In the genomic region with DNA sequence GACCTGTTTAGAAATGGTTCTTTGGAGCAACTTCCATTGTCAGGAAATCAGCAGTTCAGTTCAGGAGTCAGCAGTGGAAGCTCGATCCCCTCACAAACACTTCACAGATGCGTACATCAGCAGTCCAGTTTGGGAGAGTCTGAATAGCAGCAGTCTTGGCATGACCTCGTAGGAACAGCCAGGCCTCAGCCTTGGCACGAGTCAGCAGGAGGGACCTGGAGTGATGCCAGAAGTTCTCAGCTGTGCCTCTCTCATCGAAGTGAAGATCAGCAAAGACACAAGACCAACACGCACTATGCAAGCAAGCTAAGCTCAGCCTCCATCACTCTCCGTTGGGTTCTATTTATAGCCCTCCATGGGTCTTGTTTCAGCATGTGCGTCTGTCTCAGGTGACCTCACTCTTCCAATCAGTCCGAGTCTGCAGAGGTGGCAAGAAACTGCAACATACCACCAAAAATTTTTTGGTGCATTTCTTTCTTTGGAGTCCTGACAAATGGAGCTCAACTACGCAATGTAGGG, we compare ENCODE assay signal across 13 mouse cellular contexts. TPM values are rescaled to one million over a fixed set of nuclear protein-coding genes. Genes with fewer than 3 reads are reported as not detected.
A peak's percentile ranks its signal among the peaks of the same experiment; 100 is the strongest.
DNase-seq lines count a peak whose midpoint lies in the region; ATAC-seq and TF ChIP-seq lines count a peak whose summit lies in the region.
"Had no signal": no experiment of that assay in that cellular context is flagged by ENCODE, and none has a peak within 500 bp of the region (broad histone marks: within the 10 kb centered on the region; RNA-seq: fewer than 3 reads in every experiment).

No protein-coding gene starts in this region.

- peak; percentile 70; the same call in 1 of the 2 replicates for ATAC-seq in hindbrain, postnatal 0 days
- no peak for ATAC-seq in hindbrain, embryonic 11.5 days (ENCODE audit: low FRiP score)

- no peak for TF ChIP-seq POLR2A in cerebellum, adult 2 months (IDR thresholded peaks at IDR 0.05; ENCODE audit: borderline replicate concordance, insufficient read depth, low read length)

- peak; percentile 13 to 14 for DNase-seq in cerebellum, adult 2 months
- DNase-seq in cerebellum, adult 8-10 months, result no peak
- DNase-seq in hindbrain, postnatal 0 days (ENCODE audit: low spot score), result peak; percentile 61
- DNase-seq in hindbrain, embryonic 11.5 days (ENCODE audit: low spot score), result no peak
- peak; percentile 34 to 46 for DNase-seq in right cerebral cortex, postnatal 10 days (ENCODE audit: low spot score in 2 of 2)
- DNase-seq in right cerebral cortex, adult 2 months (ENCODE audit: low spot score in 2 of 2), result no peak
- peak; percentile 59 for DNase-seq in testis, postnatal 10 days (ENCODE audit: low spot score)
- DNase-seq in embryo, embryonic 10 days (ENCODE audit: low spot score), result no peak
- DNase-seq: thymus, adult 2 months had no signal

- H3K4me2 ChIP-seq in hindbrain, postnatal 0 days (ENCODE audit: low read depth, low read length), result no peak overlapping the region
- H3K4me2 ChIP-seq in hindbrain, embryonic 11.5 days (replicated peaks; ENCODE audit: low read depth, low read length), result no peak overlapping the region
- H3K4me2 ChIP-seq: liver, embryonic 15.5 days; neural tube, embryonic 13.5 days had no signal

- no peaks in the 10 kb centered on the region for H3K36me3 ChIP-seq in hindbrain, postnatal 0 days (ENCODE audit: insufficient read depth, low read length)
- no peaks in the 10 kb centered on the region for H3K36me3 ChIP-seq in hindbrain, embryonic 11.5 days (ENCODE audit: control insufficient read depth, insufficient read depth, low read length)
- H3K36me3 ChIP-seq: liver, embryonic 15.5 days; neural tube, embryonic 13.5 days had no signal

- no peak for TF ChIP-seq CTCF in cerebellum, adult 2 months (IDR thresholded peaks at IDR 0.05; ENCODE audit: borderline replicate concordance, insufficient read depth, low read depth, low read length)
- no peak for TF ChIP-seq CTCF in hindbrain, postnatal 0 days (IDR thresholded peaks at IDR 0.05; ENCODE audit: low read depth)

- WGBS in cerebellum, adult 2 months, result 32% methylated on average over 10 of the region's 10 CpGs
- 55% methylated on average over 10 of the region's 10 CpGs for WGBS in hindbrain, postnatal 0 days
- WGBS in hindbrain, embryonic 11.5 days, result 89% methylated on average over 10 of the region's 10 CpGs

- H3K9me3 ChIP-seq in hindbrain, postnatal 0 days (ENCODE audit: low read length), result no peaks in the 10 kb centered on the region
- H3K9me3 ChIP-seq in hindbrain, embryonic 11.5 days (ENCODE audit: control insufficient read depth, low read length), result no peaks in the 10 kb centered on the region
- H3K9me3 ChIP-seq: liver, embryonic 15.5 days; neural tube, embryonic 13.5 days had no signal

- no peak overlapping the region for H3K27ac ChIP-seq in cerebellum, adult 2 months (ENCODE audit: insufficient read depth, low read length)
- H3K27ac ChIP-seq in hindbrain, postnatal 0 days, result no peak overlapping the region
- H3K27ac ChIP-seq in hindbrain, embryonic 11.5 days (ENCODE audit: low read depth, low read length), result no peak overlapping the region
- H3K27ac ChIP-seq: liver, embryonic 15.5 days; neural tube, embryonic 13.5 days had no signal

- no peak overlapping the region for H3K4me3 ChIP-seq in cerebellum, adult 2 months (replicated peaks; ENCODE audit: insufficient read depth, low read depth, low read length)
- H3K4me3 ChIP-seq in hindbrain, postnatal 0 days (ENCODE audit: low read length), result no peak overlapping the region
- no peak overlapping the region for H3K4me3 ChIP-seq in hindbrain, embryonic 11.5 days (ENCODE audit: low read depth, low read length)
- H3K4me3 ChIP-seq: liver, embryonic 15.5 days; neural tube, embryonic 13.5 days had no signal

- no peaks in the 10 kb centered on the region for H3K27me3 ChIP-seq in cerebellum, adult 2 months (ENCODE audit: control insufficient read depth, insufficient read depth, low read length)
- no peaks in the 10 kb centered on the region for H3K27me3 ChIP-seq in hindbrain, postnatal 0 days (ENCODE audit: insufficient read depth, low read length)
- H3K27me3 ChIP-seq in hindbrain, embryonic 11.5 days (ENCODE audit: control insufficient read depth, insufficient read depth, low read length), result no peaks in the 10 kb centered on the region
- H3K27me3 ChIP-seq: liver, embryonic 15.5 days; neural tube, embryonic 13.5 days had no signal

- no peak overlapping the region for H3K9ac ChIP-seq in hindbrain, postnatal 0 days (replicated peaks; ENCODE audit: low read length)
- no peak overlapping the region for H3K9ac ChIP-seq in hindbrain, embryonic 11.5 days (ENCODE audit: low read depth, low read length)
- H3K9ac ChIP-seq: liver, embryonic 15.5 days; neural tube, embryonic 13.5 days had no signal

- no peaks in the 10 kb centered on the region for H3K4me1 ChIP-seq in cerebellum, adult 2 months (ENCODE audit: control insufficient read depth, insufficient read depth, low read length)
- H3K4me1 ChIP-seq in hindbrain, postnatal 0 days (ENCODE audit: insufficient read depth, low read length), result no peaks in the 10 kb centered on the region
- no peaks in the 10 kb centered on the region for H3K4me1 ChIP-seq in hindbrain, embryonic 11.5 days (replicated peaks; ENCODE audit: control insufficient read depth, insufficient read depth, low read length)
- H3K4me1 ChIP-seq: liver, embryonic 15.5 days; neural tube, embryonic 13.5 days had no signal

RNA-seq across cellular contexts. Expression of a gene that starts 15.0 kb away (rescaled TPM):
- polyA plus RNA-seq in cerebellum, adult 2 months (2012; rRNA removed), result not detected in 2 replicates
- total RNA-seq in hindbrain, postnatal 0 days (2014; rRNA removed), result not detected in 2 replicates
- polyA plus RNA-seq in hindbrain, postnatal 0 days (2015; fragmentation: Nextera tagmentation; extraction: Ambion mirVana), result not detected in 2 replicates
- polyA plus RNA-seq in hindbrain, embryonic 11.5 days (2014; fragmentation: Nextera tagmentation; extraction: Ambion mirVana), result not detected in 2 replicates
- total RNA-seq: layer of hippocampus, adult 18-20 months had no signal
- polyA plus RNA-seq: frontal cortex, adult 2 months; liver, embryonic 15.5 days; neural tube, embryonic 13.5 days had no signal

RNA-seq across cellular contexts. Expression of a gene that starts 36.6 kb away (rescaled TPM):
- 12.3 and 12.7 TPM in 2 replicates for polyA plus RNA-seq in cerebellum, adult 2 months (2012; rRNA removed)
- 10.8 and 19.5 TPM in 2 replicates for total RNA-seq in hindbrain, postnatal 0 days (2014; rRNA removed)
- 31.5 and 31.8 TPM in 2 replicates for polyA plus RNA-seq in hindbrain, postnatal 0 days (2015; fragmentation: Nextera tagmentation; extraction: Ambion mirVana)
- polyA plus RNA-seq in hindbrain, embryonic 11.5 days (2014; fragmentation: Nextera tagmentation; extraction: Ambion mirVana), result 20.8 and 25.1 TPM in 2 replicates

RNA-seq across cellular contexts. Expression of a gene that starts 54.7 kb away (rescaled TPM):
- polyA plus RNA-seq in cerebellum, adult 2 months (2012; rRNA removed), result 3.5 and 3.6 TPM in 2 replicates
- total RNA-seq in hindbrain, postnatal 0 days (2014; rRNA removed), result 4.1 and 10.2 TPM in 2 replicates
- polyA plus RNA-seq in hindbrain, postnatal 0 days (2015; fragmentation: Nextera tagmentation; extraction: Ambion mirVana), result 7.6 and 7.7 TPM in 2 replicates
- 11.4 TPM in 2 replicates for polyA plus RNA-seq in hindbrain, embryonic 11.5 days (2014; fragmentation: Nextera tagmentation; extraction: Ambion mirVana)

Comparison
In these comparisons a context has a peak if more than half of its experiments do, and no peak if none do; other contexts are left out.
1. DNase-seq: peak in cerebellum, adult 2 months (2 of 2), hindbrain, postnatal 0 days (single experiment), right cerebral cortex, postnatal 10 days (2 of 2) and testis, postnatal 10 days (single experiment); none in cerebellum, adult 8-10 months (single experiment), hindbrain, embryonic 11.5 days (single experiment), right cerebral cortex, adult 2 months (0 of 2) and embryo, embryonic 10 days (single experiment).